Mouse (Mus musculus): ENCODE results near the gene Eef2. TPM values are rescaled to one million over a fixed set of nuclear protein-coding genes. Genes with fewer than 3 reads are reported as not detected.

Gene Eef2
- total and polyA plus RNA-seq, 3 experiments: 1,752 to 4,660 (median 2,649) TPM

DNA sequence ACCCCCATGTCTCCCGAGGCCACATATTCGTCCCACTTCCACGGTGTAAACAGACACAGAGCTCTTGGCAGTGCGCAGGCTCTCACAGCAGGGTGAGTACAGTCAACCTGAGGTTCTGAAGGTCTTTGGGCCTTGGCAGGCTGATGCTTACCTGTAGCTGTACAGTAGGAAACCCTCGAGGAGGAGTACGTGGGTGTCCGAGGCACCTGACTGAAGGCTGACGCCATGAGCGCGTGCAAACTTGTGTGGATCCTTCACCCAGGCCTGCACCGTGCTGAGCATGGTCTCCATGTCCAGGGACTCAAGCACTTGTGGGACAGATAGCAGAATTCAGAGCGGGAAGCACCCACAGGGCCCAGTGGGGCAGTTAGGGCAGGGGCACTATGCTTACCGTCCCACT, 23.7 kb downstream of the Eef2 start:
- Histone ChIP-seq H3K4me3 (replicated peaks in 1 of 3; ENCODE audit: low read depth in 2 of 3, low read length in 2 of 3, poor library complexity in 1 of 3) (no peak overlapping the region), H3K9ac (ENCODE audit: insufficient read depth, low read depth) (no peak overlapping the region), H3K36me3 (replicated peaks in 1 of 2; ENCODE audit: control insufficient read depth in 1 of 2, insufficient read depth in 1 of 2, low read length in 1 of 2) (no peaks in the 10 kb centered on the region), H3K27ac (ENCODE audit: insufficient read depth, low read depth) (no peak overlapping the region), H3K27me3 (replicated peaks) (peaks cover 3% of the 10 kb centered on the region), H3K9me3 (replicated peaks; ENCODE audit: low read length) (peaks cover 9% of the 10 kb centered on the region), H3K4me1 (ENCODE audit: control insufficient read depth in 1 of 2, insufficient read depth in 2 of 2) (peaks cover 36 to 56% of the 10 kb centered on the region in 2 experiments), H3K79me2 (replicated peaks; ENCODE audit: control insufficient read depth, extremely low read depth, insufficient read depth, poor library complexity, severe bottlenecking) (no peaks in the 10 kb centered on the region), H3K4me2 (ENCODE audit: insufficient read depth, low read depth, poor library complexity, severe bottlenecking) (no peak overlapping the region)
- DNase-seq (ENCODE audit: extremely low read depth): no peak
- dilution Hi-C loops (cut with MboI; ENCODE audit: extremely low pct_ligation_motif_present, extremely low pct_unique_long_range_greater_than_20kb, low sequenced_read_pairs) (no loop called here), in situ Hi-C loops (cut with MboI; ENCODE audit: low pct_ligation_motif_present, low pct_unique_long_range_greater_than_20kb, low sequenced_read_pairs) (loop anchor here (5.0 kb wide), 1 partner anchor 37 kb away; no protein-coding TSS in a partner anchor)
- no peak for TF ChIP-seq CHD2 (IDR thresholded peaks at IDR 0.05; ENCODE audit: low read length)
- TF ChIP-seq ZKSCAN1 (IDR thresholded peaks at IDR 0.05; ENCODE audit: borderline replicate concordance, low read depth, low read length): no peak
- TF ChIP-seq HCFC1 (IDR thresholded peaks at IDR 0.05; ENCODE audit: low read depth, low read length): no peak
- TF ChIP-seq USF2 (conservative IDR thresholded peaks at IDR 0.05; ENCODE audit: low read depth, low read length): no peak
- no peak for TF ChIP-seq NELFE (IDR thresholded peaks at IDR 0.05; ENCODE audit: low read depth, low read length)
- TF ChIP-seq E2F4 (IDR thresholded peaks at IDR 0.05; ENCODE audit: insufficient replicate concordance, low read depth, low read length): no peak
- no peak for TF ChIP-seq JUND (conservative IDR thresholded peaks at IDR 0.05; ENCODE audit: low read depth, low read length)
- TF ChIP-seq MAZ (IDR thresholded peaks at IDR 0.05; ENCODE audit: low read depth, low read length): no peak
- TF ChIP-seq POLR2AphosphoS2 (IDR thresholded peaks at IDR 0.05; ENCODE audit: low read depth, low read length): no peak
- TF ChIP-seq BHLHE40 (IDR thresholded peaks at IDR 0.05; ENCODE audit: low read depth, low read length): no peak
- TF ChIP-seq RCOR1 (conservative IDR thresholded peaks at IDR 0.05; ENCODE audit: low read depth, low read length): no peak
- TF ChIP-seq ZC3H11A (IDR thresholded peaks at IDR 0.05; ENCODE audit: low read depth, low read length): no peak
- no peak for TF ChIP-seq ZNF384 (IDR thresholded peaks at IDR 0.05; ENCODE audit: low read depth, low read length)
- TF ChIP-seq TCF12 (IDR thresholded peaks at IDR 0.05; ENCODE audit: low read depth, low read length): no peak
- no peak for TF ChIP-seq CHD1 (IDR thresholded peaks at IDR 0.05; ENCODE audit: low read depth, low read length)

- Histone ChIP-seq H3K27me3 (replicated peaks) (peaks cover 3% of the 10 kb centered on the region), H3K9ac (ENCODE audit: insufficient read depth, low read depth) (no peak overlapping the region), H3K4me3 (replicated peaks in 1 of 3; ENCODE audit: low read depth in 2 of 3, low read length in 2 of 3, poor library complexity in 1 of 3) (no peak overlapping the region), H3K9me3 (replicated peaks; ENCODE audit: low read length) (peaks cover 10% of the 10 kb centered on the region), H3K27ac (ENCODE audit: insufficient read depth, low read depth) (no peak overlapping the region), H3K4me1 (ENCODE audit: control insufficient read depth in 1 of 2, insufficient read depth in 2 of 2) (peaks cover 34 to 56% of the 10 kb centered on the region in 2 experiments), H3K4me2 (ENCODE audit: insufficient read depth, low read depth, poor library complexity, severe bottlenecking) (no peak overlapping the region), H3K79me2 (replicated peaks; ENCODE audit: control insufficient read depth, extremely low read depth, insufficient read depth, poor library complexity, severe bottlenecking) (no peaks in the 10 kb centered on the region), H3K36me3 (replicated peaks in 1 of 2; ENCODE audit: control insufficient read depth in 1 of 2, insufficient read depth in 1 of 2, low read length in 1 of 2) (no peaks in the 10 kb centered on the region)
- in situ Hi-C loops (cut with MboI; ENCODE audit: low pct_ligation_motif_present, low pct_unique_long_range_greater_than_20kb, low sequenced_read_pairs): loop anchor here (5.0 kb wide), 1 partner anchor 37 kb away; no protein-coding TSS in a partner anchor
- DNase-seq (ENCODE audit: extremely low read depth): no peak
- no peak for TF ChIP-seq USF1 (IDR thresholded peaks at IDR 0.05; ENCODE audit: low read depth, low read length)
- TF ChIP-seq MXI1 (IDR thresholded peaks at IDR 0.05; ENCODE audit: low read depth, low read length): no peak
- TF ChIP-seq MEF2A (IDR thresholded peaks at IDR 0.05; ENCODE audit: borderline replicate concordance, low read depth, low read length): no peak
- no peak for TF ChIP-seq ZMIZ1 (IDR thresholded peaks at IDR 0.05; ENCODE audit: low read depth, low read length)
- no peak for TF ChIP-seq GABPA (IDR thresholded peaks at IDR 0.05; ENCODE audit: insufficient replicate concordance, low read depth, low read length)
- no peak for TF ChIP-seq BHLHE40 (IDR thresholded peaks at IDR 0.05; ENCODE audit: low read depth, low read length)
- no peak for TF ChIP-seq CTCF (conservative IDR thresholded peaks at IDR 0.05 in 1 of 2, IDR thresholded peaks at IDR 0.05 in 1 of 2; ENCODE audit: low read depth in 2 of 2, low read length in 2 of 2)
- TF ChIP-seq MAZ (IDR thresholded peaks at IDR 0.05; ENCODE audit: low read depth, low read length): no peak
- TF ChIP-seq POLR2AphosphoS2 (IDR thresholded peaks at IDR 0.05; ENCODE audit: low read depth, low read length): no peak
- dilution Hi-C loops (cut with MboI; ENCODE audit: extremely low pct_ligation_motif_present, extremely low pct_unique_long_range_greater_than_20kb, low sequenced_read_pairs): no loop called here
Observed at GRCm38 (mm10) chr10:81200605-81201287, 24.3 kb downstream of the Eef2 start.
